Mouse (Mus musculus) hindbrain, embryonic 13.5 days (tissue): Measurements from ENCODE around the gene Mlh1. TPM values are rescaled to one million over a fixed set of nuclear protein-coding genes. Genes with fewer than 3 reads are reported as not detected.

ENCODE experiments used
- ATAC-seq: fragments of 200-750 bp; cut with Nextera tagmentation; 2 replicates; pipeline ENCODE4 v1.8.0; 2017; ENCODE audit warnings: moderate TSS enrichment; ENCODE audit not compliant: low FRiP score
- H3K27ac ChIP-seq: fragments of 300-500 bp; sonication (generic); 2 replicates; pipeline ENCODE4 v1.5.1; 2015; ENCODE audit warnings: inconsistent platforms, mild to moderate bottlenecking, moderate library complexity
- H3K27me3 ChIP-seq: fragments of 300-500 bp; sonication (generic); 2 replicates; pipeline ENCODE4 v1.6.1; 2015; ENCODE audit warnings: mild to moderate bottlenecking, inconsistent platforms
- H3K36me3 ChIP-seq: fragments of 300-500 bp; sonication (generic); 2 replicates; pipeline ENCODE4 v1.6.1; 2015; ENCODE audit warnings: mild to moderate bottlenecking, inconsistent platforms
- H3K4me1 ChIP-seq: fragments of 300-500 bp; sonication (generic); replicated peaks from 2 replicates; pipeline ENCODE4 v1.6.1; 2015; ENCODE audit warnings: inconsistent platforms
- H3K4me2 ChIP-seq: fragments of 300-500 bp; sonication (generic); 2 replicates; pipeline ENCODE4 v1.6.1; 2015; ENCODE audit warnings: inconsistent platforms, mild to moderate bottlenecking, moderate library complexity
- H3K4me3 ChIP-seq: fragments of 300-500 bp; sonication (generic); 2 replicates; pipeline ENCODE4 v1.5.1; 2015; ENCODE audit warnings: mild to moderate bottlenecking, inconsistent platforms
- H3K9ac ChIP-seq: fragments of 300-500 bp; sonication (generic); 2 replicates; pipeline ENCODE4 v1.6.1; 2015; ENCODE audit warnings: mild to moderate bottlenecking, inconsistent platforms
- H3K9me3 ChIP-seq: fragments of 300-500 bp; sonication (generic); 2 replicates; pipeline ENCODE4 v1.6.1; 2016; ENCODE audit warnings: inconsistent platforms
- WGBS: fragments of 180-500 bp; shearing (Covaris S2); methylation state at CpG from one replicate; pipeline ENCODE4 v1.1.7; 2015; 5-methylcytosine and 5-hydroxymethylcytosine counted together
- polyA plus RNA-seq: library from polyadenylated mRNA; unstranded; fragments of >200 nt; fragmentation: Nextera tagmentation; extraction: Ambion mirVana; gene quantifications from 2 replicates; pipeline ENCODE4 v1.2.1, GENCODE M21; 2015

Gene Mlh1
- polyA plus RNA-seq, 1 experiment from 2014 or later = 31.3 TPM

DNA sequence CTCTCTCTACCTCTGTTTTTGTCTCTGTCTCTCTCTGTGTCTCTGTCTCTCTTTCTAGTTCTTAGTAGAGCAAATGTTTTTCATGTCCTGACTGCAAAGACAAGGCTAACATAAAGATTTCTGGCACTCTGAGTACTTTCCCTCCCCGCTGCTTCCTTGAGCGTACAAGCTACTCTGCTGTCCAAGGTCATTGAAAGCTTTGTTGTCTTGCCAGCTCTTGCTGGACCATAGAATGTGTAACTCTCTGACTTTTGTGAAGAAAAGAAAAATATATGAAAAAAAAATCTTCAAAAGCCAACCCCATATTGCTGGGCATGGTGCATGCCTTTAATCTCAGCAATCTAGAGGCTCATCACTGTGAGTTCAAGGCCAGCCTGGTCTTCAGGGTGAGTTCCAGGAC is 27.0 kb upstream of the Mlh1 start:
- H3K9ac ChIP-seq = no peak overlapping the region
- 84% methylated on average over 2 of the region's 2 CpGs for WGBS
- no peak overlapping the region for H3K27ac ChIP-seq
- no peak overlapping the region for H3K4me2 ChIP-seq
- H3K4me3 ChIP-seq = no peak overlapping the region
- H3K4me1 ChIP-seq = peaks cover 4% of the 10 kb centered on the region; the same call in 1 of the 2 replicates
- no peaks in the 10 kb centered on the region for H3K36me3 ChIP-seq
- no peaks in the 10 kb centered on the region for H3K27me3 ChIP-seq
- no peak for ATAC-seq
- H3K9me3 ChIP-seq = no peaks in the 10 kb centered on the region

DNA sequence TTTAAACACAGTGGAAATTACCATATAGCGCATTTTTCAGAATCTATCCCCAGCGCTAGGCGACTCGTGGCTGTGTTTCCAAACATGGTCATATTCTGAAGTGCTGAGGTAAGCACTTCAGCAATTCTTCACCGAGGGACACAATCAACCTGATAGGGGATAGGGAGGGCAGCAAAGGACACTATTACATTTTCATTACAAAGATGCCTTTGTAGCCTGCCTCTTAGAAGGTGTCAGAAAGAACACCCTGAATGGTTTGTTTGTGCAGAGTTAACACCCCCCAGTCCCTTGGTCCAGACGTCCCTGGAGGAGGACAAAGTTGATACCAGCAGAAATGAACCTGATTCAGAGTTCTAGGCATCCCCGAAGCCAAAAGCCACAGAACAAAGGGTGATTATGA is 24.8 kb upstream of the Mlh1 start:
- no peak for ATAC-seq
- Histone ChIP-seq H3K4me1 (no peaks in the 10 kb centered on the region), H3K36me3 (no peaks in the 10 kb centered on the region), H3K4me2 (no peak overlapping the region), H3K9ac (no peak overlapping the region), H3K27me3 (no peaks in the 10 kb centered on the region), H3K9me3 (no peaks in the 10 kb centered on the region), H3K4me3 (no peak overlapping the region), H3K27ac (no peak overlapping the region)
- WGBS = 75% methylated on average over 7 of the region's 7 CpGs

DNA sequence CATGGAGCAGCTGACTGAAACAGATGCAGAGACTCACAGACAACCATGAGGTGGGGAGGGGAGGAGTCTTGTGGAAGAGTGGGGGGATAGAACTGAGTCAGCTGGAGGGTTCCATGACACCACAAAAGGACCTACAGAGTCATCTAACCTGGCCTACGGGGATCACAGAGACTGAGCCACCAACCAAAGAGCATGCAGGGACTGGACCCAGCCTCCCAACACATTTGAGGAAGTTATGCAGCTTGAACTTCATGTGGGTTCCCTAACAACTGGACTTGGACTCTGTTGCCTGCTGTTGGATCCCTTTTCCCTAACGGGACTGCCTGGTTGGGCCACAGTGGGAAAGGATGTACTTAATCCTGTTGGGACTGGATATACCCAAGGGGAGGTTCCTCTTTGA is 23.7 kb upstream of the Mlh1 start:
- no peaks in the 10 kb centered on the region for H3K36me3 ChIP-seq
- no peaks in the 10 kb centered on the region for H3K9me3 ChIP-seq
- no peak for ATAC-seq
- H3K4me3 ChIP-seq = no peak overlapping the region
- 84% methylated on average over 2 of the region's 2 CpGs for WGBS
- 0 out of 2 replicates have a peak, but pooled peaks cover 3% of the 10 kb centered on the region for H3K4me1 ChIP-seq
- H3K9ac ChIP-seq = no peak overlapping the region
- no peak overlapping the region for H3K4me2 ChIP-seq
- H3K27ac ChIP-seq = no peak overlapping the region
- no peaks in the 10 kb centered on the region for H3K27me3 ChIP-seq

DNA sequence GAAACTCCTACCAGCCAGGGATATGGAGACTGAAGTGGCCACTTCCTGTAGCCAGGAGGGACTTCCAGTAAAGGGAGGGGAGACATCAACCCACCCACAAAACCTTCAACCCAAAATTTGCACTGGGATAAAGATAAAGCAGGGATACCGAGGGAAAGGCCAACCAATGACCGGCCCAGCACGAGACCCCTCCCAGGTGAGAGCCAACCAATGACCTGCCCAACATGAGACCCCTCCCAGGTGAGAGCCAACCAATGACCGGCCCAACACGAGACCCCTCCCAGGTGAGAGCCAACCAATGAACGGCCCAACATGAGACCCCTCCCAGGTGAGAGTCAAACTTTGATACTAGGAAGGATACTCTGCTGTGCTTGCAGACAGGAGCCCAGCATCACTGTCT is 23.3 kb upstream of the Mlh1 start:
- no peaks in the 10 kb centered on the region for H3K9me3 ChIP-seq
- no peak overlapping the region for H3K4me3 ChIP-seq
- H3K4me1 ChIP-seq = 0 out of 2 replicates have a peak, but pooled peaks cover 6% of the 10 kb centered on the region
- H3K27ac ChIP-seq = no peak overlapping the region
- H3K36me3 ChIP-seq = no peaks in the 10 kb centered on the region
- 92% methylated on average over 6 of the region's 6 CpGs for WGBS
- ATAC-seq = no peak
- no peak overlapping the region for H3K9ac ChIP-seq
- no peak overlapping the region for H3K4me2 ChIP-seq
- no peaks in the 10 kb centered on the region for H3K27me3 ChIP-seq

DNA sequence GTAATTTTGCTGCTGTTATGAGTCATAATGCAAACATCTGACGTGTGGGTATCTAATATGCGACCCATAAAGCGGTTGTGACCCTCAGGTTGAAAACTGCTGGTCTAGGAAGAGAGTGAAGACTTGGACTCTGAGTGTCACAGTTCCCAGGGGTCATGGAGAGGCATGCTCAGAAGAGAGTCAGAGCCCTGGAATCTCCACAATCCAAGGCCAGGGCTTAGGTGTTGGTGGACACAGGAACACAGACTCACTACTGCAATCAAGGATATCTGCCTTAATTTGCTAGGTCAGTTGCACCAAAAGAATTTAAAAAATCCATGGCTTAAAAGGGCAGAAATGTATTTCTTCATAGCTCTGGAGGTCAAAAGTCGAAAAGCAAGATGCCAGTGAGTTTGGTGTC is 21.6 kb upstream of the Mlh1 start:
- no peak for ATAC-seq
- Histone ChIP-seq H3K4me3 (no peak overlapping the region), H3K9ac (no peak overlapping the region), H3K9me3 (no peaks in the 10 kb centered on the region), H3K27ac (no peak overlapping the region), H3K36me3 (no peaks in the 10 kb centered on the region), H3K4me1 (peaks cover 13% of the 10 kb centered on the region; the same call in 1 of the 2 replicates), H3K27me3 (no peaks in the 10 kb centered on the region), H3K4me2 (no peak overlapping the region)
- 93% methylated on average over 4 of the region's 4 CpGs for WGBS

DNA sequence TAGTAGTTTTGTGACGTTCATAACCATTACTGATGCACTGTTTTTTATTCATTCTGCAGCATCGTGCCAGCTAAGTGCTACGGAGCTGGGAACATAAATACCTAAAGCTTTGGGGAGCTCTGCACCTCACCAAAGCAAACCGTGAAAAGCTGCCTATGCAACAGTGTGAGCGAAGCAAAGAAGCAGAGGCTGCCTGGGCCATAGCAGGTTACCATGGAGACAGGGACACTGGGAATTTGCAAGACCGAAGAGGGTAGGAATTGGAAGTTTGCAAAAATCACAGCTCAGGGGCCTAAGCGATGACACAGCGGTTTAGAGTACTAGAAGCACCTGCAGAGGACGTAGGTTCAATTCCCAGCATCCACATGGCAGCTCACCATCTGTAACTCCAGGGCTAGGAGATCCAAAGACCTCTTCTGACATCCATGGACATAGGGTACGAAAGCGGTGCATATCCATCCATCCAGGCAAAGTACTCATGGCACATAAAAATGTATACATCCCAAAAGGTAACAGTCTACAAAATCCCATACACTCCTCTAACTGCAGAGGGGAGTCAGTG is 19.0 kb upstream of the Mlh1 start:
- Histone ChIP-seq H3K4me3 (no peak overlapping the region), H3K9me3 (no peaks in the 10 kb centered on the region), H3K27ac (no peak overlapping the region), H3K4me2 (no peak overlapping the region), H3K9ac (no peak overlapping the region), H3K4me1 (peaks cover 18% of the 10 kb centered on the region), H3K27me3 (no peaks in the 10 kb centered on the region), H3K36me3 (no peaks in the 10 kb centered on the region)
- WGBS = 63% methylated on average over 11 of the region's 11 CpGs
- ATAC-seq = no peak

DNA sequence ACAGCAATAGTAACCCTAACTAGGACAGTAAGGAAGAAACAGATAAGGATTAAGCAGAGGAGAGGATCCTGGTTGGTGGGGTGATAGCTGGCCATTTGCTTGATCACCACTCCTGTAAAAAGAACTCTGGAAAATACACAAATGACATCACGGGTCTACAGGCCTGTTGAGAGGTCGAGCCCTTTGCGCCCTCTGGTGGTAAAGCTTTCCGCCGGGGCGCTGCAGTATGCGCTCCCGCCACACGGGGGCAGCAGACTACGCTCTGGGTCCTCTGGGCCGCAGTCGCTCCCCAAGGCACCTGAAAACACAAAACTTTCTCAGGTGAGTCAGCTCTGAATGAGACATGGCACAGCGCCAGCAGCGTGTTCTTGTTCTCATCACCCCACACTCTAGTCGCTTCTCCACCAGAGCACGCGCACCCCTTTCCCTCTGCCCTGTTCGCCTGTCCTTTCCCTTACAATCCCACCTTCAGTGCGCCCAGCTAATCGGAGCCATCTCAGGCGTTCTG is 18.3 kb upstream of the Mlh1 start:
- peak; percentile 58; the same call in 1 of the 2 replicates for ATAC-seq
- no peak overlapping the region for H3K4me2 ChIP-seq

DNA sequence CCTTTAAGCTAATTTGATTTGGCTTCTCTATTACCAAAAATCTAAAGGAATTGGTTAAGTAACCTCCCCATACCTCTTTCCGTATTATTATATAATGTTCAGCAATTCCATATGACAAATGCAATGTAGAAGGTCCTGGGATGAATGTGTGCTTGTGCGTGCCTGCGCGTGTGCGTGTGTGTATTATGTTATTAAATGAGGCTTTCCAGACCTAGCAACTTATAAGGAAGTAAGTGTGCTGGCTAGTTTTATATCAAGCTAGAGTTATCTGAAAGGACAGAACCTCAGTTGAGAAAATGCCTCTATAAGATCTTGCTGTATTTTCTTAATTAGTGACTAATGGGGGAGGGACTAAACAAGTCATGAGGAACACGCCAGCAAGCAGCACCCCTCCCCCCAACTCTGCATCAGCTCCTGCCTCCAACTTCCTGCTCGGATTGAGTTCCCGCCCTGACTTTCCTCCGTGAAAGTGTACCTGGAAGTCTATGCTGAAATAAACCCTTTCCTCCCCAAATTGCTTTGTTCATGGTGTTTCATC is 17.8 kb upstream of the Mlh1 start:
- no peak for ATAC-seq
- H3K36me3 ChIP-seq = no peaks in the 10 kb centered on the region
- no peak overlapping the region for H3K27ac ChIP-seq
- H3K27me3 ChIP-seq = no peaks in the 10 kb centered on the region
- no peaks in the 10 kb centered on the region for H3K9me3 ChIP-seq
- no peak overlapping the region for H3K9ac ChIP-seq
- peaks cover 21% of the 10 kb centered on the region for H3K4me1 ChIP-seq
- no peak overlapping the region for H3K4me3 ChIP-seq
- WGBS = 60% methylated on average over 9 of the region's 9 CpGs
- H3K4me2 ChIP-seq = no peak overlapping the region

More for the DNA sequence above, 18.3 kb upstream of the Mlh1 start:
- WGBS = 17% methylated on average over 21 of the region's 21 CpGs
- Histone ChIP-seq H3K27ac (no peak overlapping the region), H3K36me3 (no peaks in the 10 kb centered on the region), H3K4me1 (peaks cover 21% of the 10 kb centered on the region), H3K27me3 (no peaks in the 10 kb centered on the region), H3K9ac (no peak overlapping the region), H3K4me3 (no peak overlapping the region), H3K9me3 (no peaks in the 10 kb centered on the region)

DNA sequence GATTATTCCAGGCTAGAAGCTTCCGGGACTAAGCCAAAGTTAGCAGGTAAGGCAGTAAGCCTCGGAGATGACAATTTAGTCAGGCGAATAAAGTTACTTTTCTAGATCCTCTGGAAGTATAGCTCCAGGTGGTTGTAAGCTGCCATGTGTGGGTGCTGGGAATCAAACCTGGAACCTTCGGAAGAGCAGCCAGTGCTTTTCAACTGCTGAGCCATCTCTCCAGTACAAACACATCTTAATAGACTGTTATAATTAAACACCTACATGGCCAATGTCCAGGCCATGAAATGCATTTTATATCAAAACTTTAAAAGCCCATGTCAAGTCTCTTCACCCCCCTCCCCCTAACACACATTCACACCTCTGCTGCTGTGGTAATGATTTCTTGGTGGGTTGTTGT is 16.4 kb upstream of the Mlh1 start:
- H3K9ac ChIP-seq = no peak overlapping the region
- WGBS = 96% methylated on average over 4 of the region's 4 CpGs
- H3K4me1 ChIP-seq = peaks cover 21% of the 10 kb centered on the region
- H3K9me3 ChIP-seq = no peaks in the 10 kb centered on the region
- H3K27ac ChIP-seq = no peak overlapping the region
- no peak for ATAC-seq
- H3K36me3 ChIP-seq = no peaks in the 10 kb centered on the region
- H3K4me2 ChIP-seq = no peak overlapping the region
- H3K27me3 ChIP-seq = no peaks in the 10 kb centered on the region
- H3K4me3 ChIP-seq = no peak overlapping the region

DNA sequence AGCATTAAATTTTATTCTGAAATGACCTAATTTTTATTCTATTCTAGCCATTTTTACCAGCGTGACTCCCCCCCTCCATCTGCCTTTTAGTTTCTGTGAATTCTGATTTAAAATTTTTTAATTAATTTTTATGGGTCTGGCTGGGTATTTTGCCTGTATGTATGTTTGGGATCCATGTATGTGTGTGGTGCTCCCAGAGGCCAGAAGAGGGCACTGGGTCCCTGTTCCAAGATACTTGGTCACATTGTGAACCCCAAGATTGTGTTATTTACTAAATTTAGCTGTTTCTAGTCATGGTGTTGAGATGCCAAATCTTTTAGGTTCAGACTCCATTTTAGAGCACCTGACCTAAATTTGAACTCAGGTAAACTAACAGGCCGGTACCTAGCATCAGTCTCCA is 14.9 kb upstream of the Mlh1 start:
- 85% methylated on average over 2 of the region's 2 CpGs for WGBS
- H3K4me2 ChIP-seq = no peak overlapping the region
- peaks cover 21% of the 10 kb centered on the region for H3K4me1 ChIP-seq
- no peak overlapping the region for H3K4me3 ChIP-seq
- ATAC-seq = no peak
- no peaks in the 10 kb centered on the region for H3K36me3 ChIP-seq
- H3K9ac ChIP-seq = no peak overlapping the region
- no peak overlapping the region for H3K27ac ChIP-seq
- no peaks in the 10 kb centered on the region for H3K27me3 ChIP-seq
- no peaks in the 10 kb centered on the region for H3K9me3 ChIP-seq

DNA sequence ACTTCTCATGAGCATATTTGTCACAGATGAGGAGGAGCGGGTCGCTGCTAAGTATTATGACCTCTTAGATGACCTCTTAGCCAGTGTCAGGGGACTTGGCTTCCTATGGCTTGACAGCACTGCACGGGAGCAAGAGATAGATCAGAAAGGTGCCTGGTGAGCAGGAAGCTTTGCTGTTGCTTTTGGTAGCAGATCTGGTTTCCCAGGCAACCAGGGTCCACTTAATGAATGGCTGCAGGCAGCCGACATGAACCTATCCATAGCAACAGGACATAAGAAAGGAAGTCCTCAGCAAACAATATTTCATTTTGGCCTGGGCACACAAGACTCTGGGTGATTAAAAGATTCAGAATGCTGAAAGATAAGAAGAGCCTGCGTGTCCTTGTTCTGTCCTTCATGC is 14.1 kb upstream of the Mlh1 start:
- Histone ChIP-seq H3K27ac (peak overlapping the region; percentile 58), H3K9me3 (no peaks in the 10 kb centered on the region), H3K4me1 (peaks cover 20% of the 10 kb centered on the region), H3K9ac (peak overlapping the region; percentile 59), H3K4me3 (no peak overlapping the region), H3K4me2 (no peak overlapping the region), H3K36me3 (no peaks in the 10 kb centered on the region), H3K27me3 (no peaks in the 10 kb centered on the region)
- WGBS = 11% methylated on average over 5 of the region's 5 CpGs
- ATAC-seq = no peak

DNA sequence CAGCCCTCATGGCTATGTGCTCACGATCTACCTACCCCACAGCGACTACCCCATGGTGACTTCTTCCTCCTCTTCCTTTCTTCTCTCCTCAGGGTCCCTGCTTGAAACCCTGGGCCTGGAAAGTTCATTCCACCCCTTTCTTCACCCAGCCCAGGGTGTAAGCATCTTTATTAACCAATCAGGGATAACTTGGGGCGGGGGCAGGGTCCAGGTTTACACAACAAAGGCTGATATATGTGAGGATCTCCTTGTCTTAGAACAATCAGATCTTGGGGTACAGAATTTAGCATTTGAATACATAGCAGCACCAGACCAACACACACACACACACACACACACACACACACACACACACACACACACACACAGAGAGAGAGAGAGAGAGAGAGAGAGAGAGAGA is 13.5 kb upstream of the Mlh1 start:
- H3K4me2 ChIP-seq = no peak overlapping the region
- no peak overlapping the region for H3K4me3 ChIP-seq
- ATAC-seq = no peak
- H3K4me1 ChIP-seq = peaks cover 16% of the 10 kb centered on the region
- no peaks in the 10 kb centered on the region for H3K36me3 ChIP-seq
- 28% methylated on average over 3 of the region's 3 CpGs for WGBS
- H3K9me3 ChIP-seq = no peaks in the 10 kb centered on the region
- H3K9ac ChIP-seq = no peak overlapping the region
- H3K27me3 ChIP-seq = no peaks in the 10 kb centered on the region
- H3K27ac ChIP-seq = 0 out of 2 replicates have a peak overlapping the region, but pooled peaks have one; percentile 3

DNA sequence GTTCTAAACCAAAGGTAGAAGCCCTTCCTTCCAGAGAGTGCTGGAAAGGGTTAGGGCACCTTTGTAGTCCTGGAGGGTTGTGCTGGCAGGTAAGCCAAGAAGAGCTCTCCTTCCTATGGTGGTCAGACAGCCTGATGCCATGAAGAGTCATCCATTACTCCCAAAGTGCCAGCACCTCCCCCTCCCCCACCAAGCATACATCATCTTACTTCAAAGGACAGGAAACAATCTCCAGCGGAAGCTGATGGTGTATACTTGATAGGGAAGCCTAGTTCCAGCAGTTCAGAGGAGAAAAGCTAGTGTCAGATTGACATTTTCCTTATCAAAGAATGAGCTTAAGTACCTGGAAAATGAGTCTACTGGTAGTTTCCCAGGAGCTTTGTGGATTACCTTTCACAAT is 3.6 kb upstream of the Mlh1 start:
- peaks cover 55% of the 10 kb centered on the region for H3K4me1 ChIP-seq
- H3K4me2 ChIP-seq = peak overlapping the region; percentile 98
- H3K9ac ChIP-seq = peak overlapping the region; percentile 49

More for the DNA sequence above, 3.6 kb upstream of the Mlh1 start:
- 70% methylated on average over 1 of the region's 1 CpGs for WGBS
- peaks cover 38% of the 10 kb centered on the region for H3K36me3 ChIP-seq
- no peaks in the 10 kb centered on the region for H3K9me3 ChIP-seq
- peak overlapping the region; percentile 23 for H3K4me3 ChIP-seq
- no peaks in the 10 kb centered on the region for H3K27me3 ChIP-seq
- H3K27ac ChIP-seq = no peak overlapping the region
- ATAC-seq = no peak
